Mouse (Mus musculus) embryonic facial prominence, embryonic 15.5 days (tissue): Measurements from ENCODE around the gene Megf11. TPM values are rescaled to one million over a fixed set of nuclear protein-coding genes. Genes with fewer than 3 reads are reported as not detected.
"Not testable (repeated sequence)": the region's sequence is repeated elsewhere in the genome, so short reads cannot be mapped to it uniquely, and the experiment has no call there.

Source experiments
- ATAC-seq: fragments of 200-750 bp; cut with Nextera tagmentation; 2 replicates; pipeline ENCODE4 v1.8.0; 2017; ENCODE audit warnings: low read depth, moderate TSS enrichment; ENCODE audit not compliant: insufficient number of reproducible peaks, low FRiP score, low TSS enrichment
- H3K27ac ChIP-seq: fragments of 300-500 bp; sonication (generic); replicated peaks from 2 replicates; pipeline ENCODE4 v1.5.1; 2015; ENCODE audit warnings: mild to moderate bottlenecking, inconsistent platforms
- H3K27me3 ChIP-seq: fragments of 300-500 bp; sonication (generic); 2 replicates; pipeline ENCODE4 v1.6.1; 2015; ENCODE audit warnings: inconsistent platforms
- H3K36me3 ChIP-seq: fragments of 300-500 bp; sonication (generic); 2 replicates; pipeline ENCODE4 v1.6.1; 2015; ENCODE audit warnings: mild to moderate bottlenecking, inconsistent platforms
- H3K4me1 ChIP-seq: fragments of 300-500 bp; sonication (generic); 2 replicates; pipeline ENCODE4 v1.6.1; 2015; ENCODE audit warnings: inconsistent platforms
- H3K4me2 ChIP-seq: fragments of 300-500 bp; sonication (generic); replicated peaks from 2 replicates; pipeline ENCODE4 v1.6.1; 2015; ENCODE audit warnings: mild to moderate bottlenecking, inconsistent platforms
- H3K4me3 ChIP-seq: fragments of 300-500 bp; sonication (generic); replicated peaks from 2 replicates; pipeline ENCODE4 v1.5.1; 2015; ENCODE audit warnings: mild to moderate bottlenecking, inconsistent platforms
- H3K9ac ChIP-seq: fragments of 300-500 bp; sonication (generic); 2 replicates; pipeline ENCODE4 v1.6.1; 2015; ENCODE audit warnings: inconsistent platforms
- H3K9me3 ChIP-seq: fragments of 300-500 bp; sonication (generic); replicated peaks from 2 replicates; pipeline ENCODE4 v1.6.1; 2016; ENCODE audit warnings: inconsistent platforms
- WGBS: fragments of 180-500 bp; shearing (Covaris S2); methylation state at CpG from one replicate; pipeline ENCODE4 v1.1.7; 2015; 5-methylcytosine and 5-hydroxymethylcytosine counted together
- polyA plus RNA-seq: library from polyadenylated mRNA; unstranded; fragments of >200 nt; fragmentation: Nextera tagmentation; extraction: Ambion mirVana; gene quantifications from 2 replicates; pipeline ENCODE4 v1.2.1, GENCODE M21; 2015

Gene Megf11
- polyA plus RNA-seq, 1 experiment from 2014 or later, result 1.9 TPM

- Histone ChIP-seq H3K27ac (peak overlapping the region; percentile 18; the same call in 1 of the 2 replicates), H3K4me3 (no peak overlapping the region), H3K4me1 (peaks cover 5% of the 10 kb centered on the region; the same call in 1 of the 2 replicates), H3K27me3 (no peaks in the 10 kb centered on the region), H3K36me3 (peaks cover 20% of the 10 kb centered on the region), H3K9ac (no peak overlapping the region), H3K4me2 (no peak overlapping the region), H3K9me3 (no peaks in the 10 kb centered on the region)
- no peak for ATAC-seq
These were observed 318.1 kb downstream of the Megf11 start for GRCm38 (mm10) chr9:64703420-64703965.

GRCm38 (mm10) chr9:64704073-64704840 is 318.8 kb downstream of the Megf11 start:
- H3K27ac ChIP-seq, result no peak overlapping the region
- no peak overlapping the region for H3K4me2 ChIP-seq
- no peak for ATAC-seq
- H3K4me3 ChIP-seq, result no peak overlapping the region
- WGBS, result 87% methylated on average over 5 of the region's 5 CpGs
- no peaks in the 10 kb centered on the region for H3K27me3 ChIP-seq
- no peaks in the 10 kb centered on the region for H3K9me3 ChIP-seq
- H3K9ac ChIP-seq, result no peak overlapping the region
- peaks cover 5% of the 10 kb centered on the region; the same call in 1 of the 2 replicates for H3K4me1 ChIP-seq
- peaks cover 23% of the 10 kb centered on the region for H3K36me3 ChIP-seq

- not testable (repeated sequence) for H3K4me1 ChIP-seq, H3K27me3 ChIP-seq, H3K4me2 ChIP-seq, H3K27ac ChIP-seq, H3K9me3 ChIP-seq, ATAC-seq, H3K9ac ChIP-seq, H3K4me3 ChIP-seq
- H3K36me3 ChIP-seq, result peaks cover 22% of the 10 kb centered on the region
- 71% methylated on average over 5 of the region's 5 CpGs for WGBS
These were observed 324.9 kb downstream of the Megf11 start for GRCm38 (mm10) chr9:64710291-64710690.

GRCm38 (mm10) chr9:64719526-64720163 is 334.2 kb downstream of the Megf11 start:
- Histone ChIP-seq H3K27ac (no peak overlapping the region), H3K9ac (no peak overlapping the region), H3K36me3 (0 out of 2 replicates have a peak, but pooled peaks cover 7% of the 10 kb centered on the region)

GRCm38 (mm10) chr9:64726454-64726853 is 341.0 kb downstream of the Megf11 start:
- 94% methylated on average over 5 of the region's 5 CpGs for WGBS
- Histone ChIP-seq H3K4me1 (no peaks in the 10 kb centered on the region), H3K9me3 (no peaks in the 10 kb centered on the region), H3K9ac (no peak overlapping the region), H3K27ac (no peak overlapping the region), H3K4me2 (no peak overlapping the region), H3K4me3 (no peak overlapping the region), H3K27me3 (no peaks in the 10 kb centered on the region), H3K36me3 (peaks cover 24% of the 10 kb centered on the region)
- no peak for ATAC-seq

More at GRCm38 (mm10) chr9:64719526-64720163, 334.2 kb downstream of the Megf11 start:
- no peaks in the 10 kb centered on the region for H3K27me3 ChIP-seq
- no peak overlapping the region for H3K4me3 ChIP-seq
- 68% methylated on average over 5 of the region's 5 CpGs for WGBS
- ATAC-seq, result no peak
- H3K9me3 ChIP-seq, result no peaks in the 10 kb centered on the region
- no peak overlapping the region for H3K4me2 ChIP-seq
- no peaks in the 10 kb centered on the region for H3K4me1 ChIP-seq

GRCm38 (mm10) chr9:64731029-64731560 is 345.7 kb downstream of the Megf11 start:
- 90% methylated on average over 3 of the region's 3 CpGs for WGBS
- ATAC-seq, result no peak

GRCm38 (mm10) chr9:64734166-64734565 is 348.7 kb downstream of the Megf11 start:
- H3K4me2 ChIP-seq, result no peak overlapping the region
- whole genome bisulfite sequencing, result 75% methylated on average over 6 of the region's 6 CpGs
- H3K27ac ChIP-seq, result no peak overlapping the region
- 0 out of 2 replicates have a peak, but pooled peaks cover 5% of the 10 kb centered on the region for H3K4me1 ChIP-seq
- no peaks in the 10 kb centered on the region for H3K36me3 ChIP-seq
- H3K4me3 ChIP-seq, result no peak overlapping the region
- H3K27me3 ChIP-seq, result no peaks in the 10 kb centered on the region
- no peaks in the 10 kb centered on the region for H3K9me3 ChIP-seq
- no peak for ATAC-seq
- no peak overlapping the region for H3K9ac ChIP-seq

More at GRCm38 (mm10) chr9:64731029-64731560, 345.7 kb downstream of the Megf11 start:
- 0 out of 2 replicates have a peak, but pooled peaks cover 4% of the 10 kb centered on the region for H3K4me1 ChIP-seq
- H3K4me2 ChIP-seq, result no peak overlapping the region
- H3K4me3 ChIP-seq, result no peak overlapping the region
- H3K36me3 ChIP-seq, result peaks cover 13% of the 10 kb centered on the region; the same call in 1 of the 2 replicates
- no peaks in the 10 kb centered on the region for H3K27me3 ChIP-seq
- no peak overlapping the region for H3K9ac ChIP-seq
- H3K27ac ChIP-seq, result no peak overlapping the region
- H3K9me3 ChIP-seq, result no peaks in the 10 kb centered on the region

- H3K36me3 ChIP-seq, H3K9me3 ChIP-seq, H3K4me1 ChIP-seq, H3K27ac ChIP-seq, ATAC-seq, H3K27me3 ChIP-seq, H3K4me3 ChIP-seq, H3K9ac ChIP-seq, H3K4me2 ChIP-seq: not testable (repeated sequence)
- WGBS, result 91% methylated on average over 7 of the region's 7 CpGs
These were observed 349.6 kb downstream of the Megf11 start for GRCm38 (mm10) chr9:64734992-64735391.

GRCm38 (mm10) chr9:64736076-64736638 is 350.7 kb downstream of the Megf11 start:
- Histone ChIP-seq H3K4me2 (peak overlapping the region; percentile 67), H3K4me1 (0 out of 2 replicates have a peak, but pooled peaks cover 5% of the 10 kb centered on the region), H3K9me3 (no peaks in the 10 kb centered on the region), H3K27me3 (no peaks in the 10 kb centered on the region), H3K27ac (peak overlapping the region; percentile 92), H3K36me3 (no peaks in the 10 kb centered on the region), H3K4me3 (peak overlapping the region; percentile 66), H3K9ac (peak overlapping the region; percentile 73)
- no peak for ATAC-seq
- WGBS, result 10% methylated on average over 9 of the region's 9 CpGs

GRCm38 (mm10) chr9:64736639-64737405 is 351.4 kb downstream of the Megf11 start:
- Histone ChIP-seq H3K27me3 (no peaks in the 10 kb centered on the region), H3K9ac (peak overlapping the region; percentile 73), H3K36me3 (no peaks in the 10 kb centered on the region), H3K4me3 (peak overlapping the region; percentile 66), H3K4me2 (peak overlapping the region; percentile 67), H3K27ac (peak overlapping the region; percentile 92), H3K4me1 (0 out of 2 replicates have a peak, but pooled peaks cover 5% of the 10 kb centered on the region), H3K9me3 (no peaks in the 10 kb centered on the region)
- peak; percentile 80 for ATAC-seq
- under 1% methylated on average over 34 of the region's 35 CpGs for WGBS
